Comparison of ENCODE assay signal across 31 mouse cellular contexts in the genomic region with DNA sequence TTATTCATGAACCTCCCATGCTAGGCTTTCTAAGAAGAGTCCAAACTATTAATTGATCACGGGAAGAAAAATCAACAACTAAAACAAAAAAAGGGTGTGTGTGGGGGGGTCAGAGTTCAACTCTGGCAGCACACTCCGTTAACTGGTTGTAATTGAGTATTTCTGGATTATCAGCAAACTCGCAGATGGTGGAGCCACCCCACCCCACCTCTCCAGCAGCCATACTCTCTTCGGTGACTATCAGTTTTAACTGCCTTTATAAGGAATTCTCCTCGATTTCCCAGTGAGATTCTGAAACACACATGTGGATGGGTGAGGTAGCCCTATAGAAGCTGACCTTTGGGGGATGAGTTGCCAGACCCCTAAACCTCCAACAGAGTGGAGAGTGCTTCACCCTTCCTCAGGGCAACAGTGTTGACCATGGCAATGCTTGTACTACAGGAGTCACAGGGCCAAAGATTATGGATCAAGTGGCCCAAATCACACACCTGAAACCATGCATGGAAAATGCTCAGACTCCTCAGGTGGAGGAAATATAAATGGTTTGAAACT.
A peak's percentile ranks its signal among the peaks of the same experiment; 100 is the strongest.
DNase-seq lines count a peak whose midpoint lies in the region; ATAC-seq lines count a peak whose summit lies in the region.
"Had no signal": no experiment of that assay in that cellular context is flagged by ENCODE, and none has a peak within 500 bp of the region (broad histone marks: within the 10 kb centered on the region; RNA-seq: fewer than 3 reads in every experiment).

No protein-coding gene starts in this region.

- intact Hi-C loops in gastrocnemius, postnatal 14 days (cut with DNase I; ENCODE audit: low total_unique reads): no loop called here

- WGBS in liver, embryonic 13.5 days (ENCODE audit: insufficient replicate concordance): 18% methylated on average over 5 of the region's 5 CpGs
- WGBS in forebrain, embryonic 15.5 days: 80% methylated on average over 5 of the region's 5 CpGs

- peak overlapping the region; percentile 22; the same call in 1 of the 2 replicates for H3K9ac ChIP-seq in liver, embryonic 13.5 days
- no peak overlapping the region for H3K9ac ChIP-seq in forebrain, embryonic 15.5 days (replicated peaks)
- H3K9ac ChIP-seq: hindbrain, embryonic 12.5 days; kidney, embryonic 15.5 days; limb, embryonic 13.5 days; neural tube, embryonic 13.5 days had no signal

- H3K4me1 ChIP-seq in liver, embryonic 13.5 days (replicated peaks): peaks cover 37% of the 10 kb centered on the region
- peaks cover 11% of the 10 kb centered on the region for H3K4me1 ChIP-seq in forebrain, embryonic 15.5 days
- H3K4me1 ChIP-seq: kidney, embryonic 15.5 days had no signal

- H3K4me2 ChIP-seq in liver, embryonic 13.5 days: peak overlapping the region; percentile 48
- no peak overlapping the region for H3K4me2 ChIP-seq in forebrain, embryonic 15.5 days (replicated peaks)
- H3K4me2 ChIP-seq: heart, embryonic 11.5 days; hindbrain, embryonic 12.5 days; kidney, embryonic 15.5 days; limb, embryonic 13.5 days; neural tube, embryonic 13.5 days had no signal

- H3K4me3 ChIP-seq in liver, embryonic 13.5 days (replicated peaks): no peak overlapping the region
- H3K4me3 ChIP-seq in forebrain, embryonic 15.5 days: no peak overlapping the region
- H3K4me3 ChIP-seq: hindbrain, embryonic 12.5 days; kidney, embryonic 15.5 days; left cerebral cortex, adult 2 months; limb, embryonic 13.5 days; midbrain, embryonic 10.5 days; myocyte; neural tube, embryonic 13.5 days had no signal

- peak overlapping the region; percentile 78 for H3K27ac ChIP-seq in liver, embryonic 13.5 days
- no peak overlapping the region for H3K27ac ChIP-seq in forebrain, embryonic 15.5 days (replicated peaks)
- H3K27ac ChIP-seq: hindbrain, embryonic 12.5 days; hindbrain, postnatal 0 days; kidney, embryonic 15.5 days; left cerebral cortex, adult 2 months; limb, embryonic 13.5 days; macrophage; midbrain, embryonic 10.5 days; neural tube, embryonic 13.5 days had no signal

- no peaks in the 10 kb centered on the region for H3K27me3 ChIP-seq in liver, embryonic 13.5 days
- H3K27me3 ChIP-seq in forebrain, embryonic 15.5 days: no peaks in the 10 kb centered on the region
- H3K27me3 ChIP-seq: hindbrain, embryonic 12.5 days; kidney, embryonic 15.5 days; limb, embryonic 13.5 days; neural tube, embryonic 13.5 days had no signal

- ATAC-seq in erythroblast, adult 5-6 weeks (replicated peaks; ENCODE audit: low FRiP score, poor library complexity, severe bottlenecking): peak; percentile 89
- peak; percentile 98 for ATAC-seq in liver, embryonic 13.5 days (ENCODE audit: low read depth)
- peak; percentile 76 for ATAC-seq in megakaryocyte progenitor cell, adult 5-6 weeks (replicated peaks; ENCODE audit: poor library complexity)
- ATAC-seq in forebrain, embryonic 15.5 days (replicated peaks): no peak
- ATAC-seq: CD4-positive, CD25-positive, alpha-beta regulatory T cell, adult 4 months; hindbrain, postnatal 0 days had no signal

- peaks cover 30% of the 10 kb centered on the region for H3K36me3 ChIP-seq in liver, embryonic 13.5 days
- no peaks in the 10 kb centered on the region for H3K36me3 ChIP-seq in forebrain, embryonic 15.5 days
- H3K36me3 ChIP-seq: hindbrain, embryonic 12.5 days; midbrain, embryonic 10.5 days had no signal

- DNase-seq in spleen, postnatal 36 days (ENCODE audit: low spot score in 2 of 2): peak; percentile 26 to 45
- DNase-seq in spleen, postnatal 14 days (ENCODE audit: low spot score in 2 of 2): no peak
- DNase-seq in liver, embryonic 13.5 days: peak; percentile 63
- DNase-seq in gastrocnemius, postnatal 14 days: no peak
- no peak for DNase-seq in adrenal gland, postnatal 14 days
- DNase-seq: adrenal gland, adult 2 months; cerebellum, adult 2 months; cerebellum, postnatal 14 days; gastrocnemius, postnatal 36 days; heart, adult 18-20 months; heart, postnatal 36 days; kidney, adult 18-20 months; kidney, postnatal 25 days; lung, adult 2 months; lung, postnatal 10 days; thymus, adult 2 months; thymus, postnatal 36 days had no signal

- H3K9me3 ChIP-seq in liver, embryonic 13.5 days (replicated peaks): no peaks in the 10 kb centered on the region
- H3K9me3 ChIP-seq in forebrain, embryonic 15.5 days: no peaks in the 10 kb centered on the region
- H3K9me3 ChIP-seq: hindbrain, embryonic 12.5 days; kidney, embryonic 15.5 days; limb, embryonic 13.5 days; midbrain, embryonic 10.5 days; neural tube, embryonic 13.5 days had no signal

Comparison
In these comparisons a context has a peak if more than half of its experiments do, and no peak if none do; other contexts are left out.
1. DNase-seq: peak in spleen, postnatal 36 days (2 of 2) and liver, embryonic 13.5 days (single experiment); none in spleen, postnatal 14 days (0 of 2), gastrocnemius, postnatal 14 days (single experiment) and adrenal gland, postnatal 14 days (single experiment).